ENCODE assay signal across 13 mouse cellular contexts in the genomic region with DNA sequence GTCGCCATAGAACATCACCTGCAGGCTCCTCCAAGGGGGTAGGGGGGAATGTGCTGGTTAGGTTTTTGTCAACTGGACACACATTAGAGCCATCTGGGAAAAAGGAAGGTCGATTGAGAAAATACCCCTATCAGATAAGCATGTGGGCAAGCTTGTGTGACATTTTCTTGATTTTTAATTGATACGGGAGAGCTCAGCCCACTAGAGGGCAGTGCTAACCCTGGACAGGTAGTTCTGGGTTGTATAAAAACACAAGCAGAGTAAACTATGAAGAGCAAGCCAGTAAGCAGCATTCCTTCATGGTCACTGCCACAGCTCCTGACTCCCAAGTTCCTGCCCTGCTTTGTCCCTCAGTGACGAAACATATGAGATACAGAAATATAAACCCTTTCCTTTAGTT.
DNase-seq lines count a peak whose midpoint lies in the region; ATAC-seq and TF ChIP-seq lines count a peak whose summit lies in the region.
"Had no signal": no experiment of that assay in that cellular context is flagged by ENCODE, and none has a peak within 500 bp of the region (broad histone marks: within the 10 kb centered on the region; RNA-seq: fewer than 3 reads in every experiment).

No protein-coding gene starts in this region.

- TF ChIP-seq CTCF in gastrocnemius, adult 2 months (IDR thresholded peaks at IDR 0.05), result peak; percentile 15; the same call in 1 of the 2 replicates
- TF ChIP-seq CTCF in liver, postnatal 0 days (IDR thresholded peaks at IDR 0.05; ENCODE audit: low read depth), result peak; percentile 38
- TF ChIP-seq CTCF in E14TG2a.4 (conservative IDR thresholded peaks at IDR 0.05; ENCODE audit: low read length), result peak; percentile 50

- H3K4me2 ChIP-seq in liver, postnatal 0 days (ENCODE audit: low read depth, low read length), result no peak overlapping the region
- H3K4me2 ChIP-seq in liver, embryonic 12.5 days, result no peak overlapping the region
- H3K4me2 ChIP-seq: limb, embryonic 12.5 days; midbrain, embryonic 11.5 days had no signal

- 64% methylated on average over 4 of the region's 4 CpGs for WGBS in liver, postnatal 0 days (ENCODE audit: insufficient replicate concordance)
- WGBS in liver, embryonic 12.5 days (ENCODE audit: insufficient replicate concordance), result 43% methylated on average over 4 of the region's 4 CpGs
- WGBS in heart, embryonic 10.5 days, result 61% methylated on average over 4 of the region's 4 CpGs

- DNase-seq in gastrocnemius, adult 2 months, result no peak
- no peak for DNase-seq in gastrocnemius, adult 8-10 months (ENCODE audit: low spot score in 2 of 2)
- DNase-seq in liver, postnatal 0 days, result no peak
- peak; percentile 5 for DNase-seq in hindlimb bud, embryonic 11.5 days (ENCODE audit: extremely low spot score, low read depth, low spot score)
- DNase-seq in urinary bladder, adult 18-20 months (ENCODE audit: low spot score in 2 of 2), result no peak
- DNase-seq in heart, embryonic 10.5 days (ENCODE audit: low spot score), result no peak
- DNase-seq: adrenal gland, postnatal 14 days; cerebellum, adult 9-11 months; gastrocnemius, postnatal 10 days had no signal

- no peaks in the 10 kb centered on the region for H3K9me3 ChIP-seq in liver, postnatal 0 days (ENCODE audit: low read length)
- H3K9me3 ChIP-seq in liver, embryonic 12.5 days (replicated peaks), result no peaks in the 10 kb centered on the region
- no peaks in the 10 kb centered on the region for H3K9me3 ChIP-seq in E14TG2a.4 (ENCODE audit: low read length)
- no peaks in the 10 kb centered on the region for H3K9me3 ChIP-seq in heart, embryonic 10.5 days
- H3K9me3 ChIP-seq: limb, embryonic 12.5 days had no signal

- H3K4me3 ChIP-seq in gastrocnemius, adult 2 months, result no peak overlapping the region
- H3K4me3 ChIP-seq in liver, postnatal 0 days (ENCODE audit: low read depth, low read length), result no peak overlapping the region
- no peak overlapping the region for H3K4me3 ChIP-seq in liver, embryonic 12.5 days
- H3K4me3 ChIP-seq in E14TG2a.4 (replicated peaks; ENCODE audit: low read length), result no peak overlapping the region
- H3K4me3 ChIP-seq in heart, embryonic 10.5 days, result no peak overlapping the region
- H3K4me3 ChIP-seq: limb, embryonic 12.5 days had no signal

- no peak overlapping the region for H3K9ac ChIP-seq in liver, postnatal 0 days (replicated peaks)
- H3K9ac ChIP-seq in liver, embryonic 12.5 days, result no peak overlapping the region
- H3K9ac ChIP-seq: limb, embryonic 12.5 days had no signal

- TF ChIP-seq EP300 in liver, postnatal 0 days (IDR thresholded peaks at IDR 0.05; ENCODE audit: low read depth), result no peak

- no peak overlapping the region for H3K27ac ChIP-seq in gastrocnemius, adult 2 months
- no peak overlapping the region for H3K27ac ChIP-seq in liver, postnatal 0 days (ENCODE audit: low read depth)
- H3K27ac ChIP-seq in liver, embryonic 12.5 days, result no peak overlapping the region
- H3K27ac ChIP-seq in heart, embryonic 10.5 days, result no peak overlapping the region
- H3K27ac ChIP-seq: limb, embryonic 12.5 days had no signal

- no peaks in the 10 kb centered on the region for H3K27me3 ChIP-seq in liver, postnatal 0 days (ENCODE audit: insufficient read depth, low read length)
- H3K27me3 ChIP-seq in liver, embryonic 12.5 days (replicated peaks), result no peaks in the 10 kb centered on the region
- no peaks in the 10 kb centered on the region for H3K27me3 ChIP-seq in E14TG2a.4 (ENCODE audit: insufficient read depth, low read length)
- no peaks in the 10 kb centered on the region for H3K27me3 ChIP-seq in heart, embryonic 10.5 days (ENCODE audit: insufficient read depth, poor library complexity, severe bottlenecking)
- H3K27me3 ChIP-seq: limb, embryonic 12.5 days had no signal

- intact Hi-C loops in gastrocnemius, adult 2 months (cut with DNase I), result no loop called here

- no peaks in the 10 kb centered on the region for H3K36me3 ChIP-seq in liver, postnatal 0 days (replicated peaks; ENCODE audit: insufficient read depth, low read length)
- H3K36me3 ChIP-seq in liver, embryonic 12.5 days, result no peaks in the 10 kb centered on the region
- no peaks in the 10 kb centered on the region for H3K36me3 ChIP-seq in E14TG2a.4 (ENCODE audit: insufficient read depth, low read length)
- H3K36me3 ChIP-seq in heart, embryonic 10.5 days, result no peaks in the 10 kb centered on the region
- H3K36me3 ChIP-seq: limb, embryonic 12.5 days had no signal

- H3K4me1 ChIP-seq in liver, postnatal 0 days (ENCODE audit: insufficient read depth), result no peaks in the 10 kb centered on the region
- H3K4me1 ChIP-seq in liver, embryonic 12.5 days, result no peaks in the 10 kb centered on the region
- H3K4me1 ChIP-seq in E14TG2a.4 (replicated peaks; ENCODE audit: low read depth, low read length), result no peaks in the 10 kb centered on the region
- peaks cover 15% of the 10 kb centered on the region for H3K4me1 ChIP-seq in heart, embryonic 10.5 days
- H3K4me1 ChIP-seq: limb, embryonic 12.5 days had no signal

- ATAC-seq in liver, postnatal 0 days, result no peak
- ATAC-seq in liver, embryonic 12.5 days, result no peak
